Mouse (Mus musculus): ENCODE measurements at regions not wholly inside any gene's neighbourhood (a gene's known extent, or its start where the extent isn't known, plus 50 kb on each side); places are given as distances from the start of the nearest gene placed in this dataset.

DNA sequence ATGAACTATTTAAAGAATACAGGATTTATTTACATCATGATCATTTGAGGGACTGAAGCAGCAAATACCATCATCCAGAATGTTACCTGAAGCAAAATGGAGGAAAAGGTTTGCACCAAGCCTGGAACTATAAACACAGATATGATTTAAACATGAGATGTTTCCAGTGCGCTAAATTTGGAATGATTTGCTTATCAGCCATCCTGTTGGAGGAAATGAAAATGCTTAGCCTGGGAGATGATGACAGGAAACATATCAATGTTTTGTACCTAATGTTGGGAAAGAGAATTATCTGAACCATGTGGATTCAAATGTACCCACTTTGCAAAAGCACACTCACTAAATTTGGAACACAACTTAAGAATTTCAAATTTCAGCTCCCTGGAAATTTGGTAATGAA lies 149.3 kb downstream of the Adgra3 start:
- Histone ChIP-seq H3K4me2 (no peak overlapping the region), H3K4me3 (replicated peaks) (no peak overlapping the region), H3K9me3 (no peaks in the 10 kb centered on the region), H3K4me1 (no peaks in the 10 kb centered on the region), H3K27ac (no peak overlapping the region), H3K9ac (no peak overlapping the region), H3K36me3 (no peaks in the 10 kb centered on the region), H3K27me3 (replicated peaks) (no peaks in the 10 kb centered on the region)
- ATAC-seq (ENCODE audit: insufficient read depth, low FRiP score, low read depth) = no peak
- 84% methylated on average over 1 of the region's 1 CpGs for WGBS

DNA sequence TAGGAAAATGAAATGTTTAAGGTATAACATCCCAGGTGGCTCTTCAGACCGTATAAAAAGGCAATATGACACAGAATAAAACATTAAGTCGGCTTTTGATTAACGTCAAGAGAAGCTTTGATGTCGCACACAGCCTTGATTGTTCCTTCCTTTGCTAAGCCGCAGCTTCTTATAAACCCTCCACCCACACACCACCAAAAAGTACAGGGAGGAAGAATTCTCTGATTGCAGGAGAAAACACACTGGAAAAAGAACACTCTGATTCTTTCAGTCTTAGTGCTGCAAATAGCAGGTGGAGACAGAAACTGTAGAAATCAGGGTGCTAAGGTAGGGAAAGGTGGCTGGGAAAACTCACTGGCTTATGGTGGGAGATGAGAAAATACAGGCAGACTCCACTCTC lies 162.7 kb downstream of the Adgra3 start:
- Histone ChIP-seq H3K4me2 (no peak overlapping the region), H3K36me3 (no peaks in the 10 kb centered on the region), H3K9me3 (no peaks in the 10 kb centered on the region), H3K9ac (no peak overlapping the region), H3K4me1 (no peaks in the 10 kb centered on the region), H3K4me3 (replicated peaks) (no peak overlapping the region), H3K27me3 (replicated peaks) (no peaks in the 10 kb centered on the region), H3K27ac (no peak overlapping the region)
- 75% methylated on average over 5 of the region's 5 CpGs for WGBS
- no peak for ATAC-seq (ENCODE audit: insufficient read depth, low FRiP score, low read depth)

DNA sequence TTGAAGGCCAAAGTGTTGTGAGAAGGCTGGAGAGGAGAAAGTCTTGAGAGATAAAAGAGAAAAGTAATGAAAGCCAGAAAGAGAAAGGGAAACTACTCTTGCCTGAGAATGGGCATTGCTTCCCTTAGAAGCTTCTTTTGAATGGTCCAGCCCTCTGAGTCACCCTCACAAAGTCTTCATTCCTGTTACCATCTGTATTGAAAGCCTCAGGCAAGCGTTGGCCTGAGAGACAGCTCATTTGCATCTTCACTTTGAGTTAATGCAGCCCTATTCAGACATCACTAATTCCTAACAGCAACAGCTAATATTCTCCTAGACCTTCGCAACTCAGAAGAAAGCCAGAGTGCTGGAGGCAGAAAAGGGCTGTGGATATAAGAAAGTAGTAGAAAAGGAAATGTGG lies 178.4 kb downstream of the Adgra3 start:
- H3K4me1 ChIP-seq = no peaks in the 10 kb centered on the region
- no peak overlapping the region for H3K4me2 ChIP-seq
- H3K4me3 ChIP-seq (replicated peaks) = no peak overlapping the region
- no peak for ATAC-seq (ENCODE audit: insufficient read depth, low FRiP score, low read depth)
- no peak overlapping the region for H3K9ac ChIP-seq
- no peaks in the 10 kb centered on the region for H3K9me3 ChIP-seq
- H3K27me3 ChIP-seq (replicated peaks) = no peaks in the 10 kb centered on the region
- H3K27ac ChIP-seq = no peak overlapping the region
- 70% methylated on average over 2 of the region's 2 CpGs for WGBS
- no peaks in the 10 kb centered on the region for H3K36me3 ChIP-seq

DNA sequence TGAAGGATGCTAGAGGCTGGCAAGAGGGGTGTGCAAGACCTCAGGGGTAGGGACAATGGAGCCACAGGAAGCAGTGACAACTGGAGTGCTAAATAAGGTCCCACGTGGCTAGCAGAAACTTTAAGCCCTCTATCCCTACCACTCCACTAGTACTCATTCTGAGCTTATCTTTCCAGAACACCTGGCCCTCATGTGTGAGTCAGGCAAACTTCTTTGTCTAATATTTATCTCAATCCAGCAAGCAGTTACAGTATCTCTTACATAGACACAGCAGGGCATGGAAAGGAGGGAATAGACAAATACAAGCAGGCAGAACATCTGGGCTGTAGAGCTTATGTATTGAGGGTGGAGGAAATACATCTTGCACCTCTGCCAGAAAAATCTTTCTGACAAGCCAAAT lies 182.6 kb downstream of the Adgra3 start:
- no peak overlapping the region for H3K27ac ChIP-seq
- H3K4me1 ChIP-seq = no peaks in the 10 kb centered on the region
- H3K4me3 ChIP-seq (replicated peaks) = no peak overlapping the region
- H3K4me2 ChIP-seq = no peak overlapping the region
- no peak overlapping the region for H3K9ac ChIP-seq
- no peaks in the 10 kb centered on the region for H3K36me3 ChIP-seq
- H3K27me3 ChIP-seq (replicated peaks) = no peaks in the 10 kb centered on the region
- 30% methylated on average over 1 of the region's 1 CpGs for WGBS
- H3K9me3 ChIP-seq = no peaks in the 10 kb centered on the region
- ATAC-seq (ENCODE audit: insufficient read depth, low FRiP score, low read depth) = peak; percentile 35; the same call in 1 of the 2 replicates

DNA sequence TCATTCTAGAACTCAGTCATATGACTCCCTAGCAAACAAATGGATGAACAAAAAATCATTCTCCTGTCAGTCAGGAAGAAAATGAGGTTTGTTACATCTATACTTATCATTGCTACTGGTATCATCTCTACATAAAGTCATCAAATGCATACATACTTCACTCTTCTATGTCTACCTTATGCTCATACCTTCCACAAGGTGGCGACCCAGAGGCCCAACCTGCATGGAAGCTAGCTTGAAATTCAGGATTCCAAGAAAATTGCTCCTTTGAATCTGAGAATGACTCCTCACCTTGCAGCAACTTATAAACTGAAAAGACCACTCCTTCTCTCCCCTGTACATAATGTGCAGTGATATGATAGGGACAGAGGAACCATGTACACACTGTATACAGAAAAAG lies 201.6 kb downstream of the Adgra3 start:
- WGBS = 45% methylated on average over 1 of the region's 1 CpGs
- no peak for ATAC-seq (ENCODE audit: insufficient read depth, low FRiP score, low read depth)
- H3K4me3 ChIP-seq (replicated peaks) = no peak overlapping the region
- H3K36me3 ChIP-seq = no peaks in the 10 kb centered on the region
- H3K4me2 ChIP-seq = no peak overlapping the region
- H3K9me3 ChIP-seq = no peaks in the 10 kb centered on the region
- no peaks in the 10 kb centered on the region for H3K4me1 ChIP-seq
- H3K27ac ChIP-seq = no peak overlapping the region
- no peaks in the 10 kb centered on the region for H3K27me3 ChIP-seq (replicated peaks)
- no peak overlapping the region for H3K9ac ChIP-seq

DNA sequence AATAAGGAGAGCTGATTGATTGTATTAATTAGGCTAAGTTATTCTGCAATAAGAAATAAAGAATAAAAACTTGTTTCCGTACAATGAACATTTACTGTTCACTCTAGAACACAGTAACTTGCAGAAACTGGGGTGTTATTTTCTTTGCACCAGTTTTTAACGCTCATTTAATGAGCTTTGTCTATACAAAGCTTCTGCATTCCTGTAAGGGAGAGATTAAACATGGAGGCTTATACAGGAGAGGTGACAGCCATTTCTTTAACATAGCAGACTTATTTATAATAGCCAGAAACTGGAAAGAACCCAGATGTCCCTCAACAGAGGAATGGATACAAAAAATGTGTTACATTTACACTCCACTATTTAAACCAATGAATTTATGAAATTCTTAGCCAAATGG lies 202.8 kb downstream of the Adgra3 start:
- Histone ChIP-seq H3K36me3 (no peaks in the 10 kb centered on the region), H3K4me3 (replicated peaks) (no peak overlapping the region), H3K27me3 (replicated peaks) (no peaks in the 10 kb centered on the region), H3K4me1 (no peaks in the 10 kb centered on the region), H3K27ac (no peak overlapping the region), H3K9ac (no peak overlapping the region), H3K9me3 (no peaks in the 10 kb centered on the region), H3K4me2 (no peak overlapping the region)
- no peak for ATAC-seq (ENCODE audit: insufficient read depth, low FRiP score, low read depth)
- WGBS = 64% methylated on average over 2 of the region's 2 CpGs

DNA sequence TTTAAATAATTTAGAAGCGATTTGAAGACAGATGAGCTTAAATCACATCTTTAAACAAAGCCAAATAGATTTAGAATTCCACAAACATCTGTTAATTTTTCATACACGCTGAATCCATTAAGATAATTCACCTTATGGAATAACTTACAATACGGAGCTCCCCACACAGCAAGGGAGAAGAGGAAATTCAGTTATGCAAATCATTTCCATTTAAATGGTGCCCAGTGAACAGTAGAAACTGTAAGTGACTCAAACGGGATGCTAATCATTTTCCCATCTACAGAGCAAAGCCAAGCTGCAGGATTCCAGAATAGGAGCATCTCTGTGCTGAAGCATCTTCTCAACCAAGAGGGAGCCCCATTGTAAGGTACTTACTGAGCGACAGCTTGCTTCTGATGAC lies 210.1 kb downstream of the Adgra3 start:
- ATAC-seq (ENCODE audit: insufficient read depth, low FRiP score, low read depth) = no peak
- WGBS = 52% methylated on average over 5 of the region's 5 CpGs
- H3K27ac ChIP-seq = no peak overlapping the region
- H3K9me3 ChIP-seq = no peaks in the 10 kb centered on the region
- no peaks in the 10 kb centered on the region for H3K4me1 ChIP-seq
- no peaks in the 10 kb centered on the region for H3K36me3 ChIP-seq
- no peak overlapping the region for H3K4me3 ChIP-seq (replicated peaks)
- H3K4me2 ChIP-seq = no peak overlapping the region
- H3K27me3 ChIP-seq (replicated peaks) = no peaks in the 10 kb centered on the region
- no peak overlapping the region for H3K9ac ChIP-seq

- H3K27me3 ChIP-seq (replicated peaks) = no peaks in the 10 kb centered on the region
- H3K36me3 ChIP-seq = no peaks in the 10 kb centered on the region
- no peak overlapping the region for H3K4me2 ChIP-seq
- H3K4me3 ChIP-seq (replicated peaks) = no peak overlapping the region
- H3K27ac ChIP-seq = no peak overlapping the region
- no peak for ATAC-seq (ENCODE audit: insufficient read depth, low FRiP score, low read depth)
- H3K4me1 ChIP-seq = no peaks in the 10 kb centered on the region
- H3K9ac ChIP-seq = no peak overlapping the region
- no peaks in the 10 kb centered on the region for H3K9me3 ChIP-seq
These were observed 210.6 kb downstream of the Adgra3 start for GRCm38 (mm10) chr5:49848174-49848573.

- no peak overlapping the region for H3K9ac ChIP-seq
- H3K27me3 ChIP-seq (replicated peaks) = no peaks in the 10 kb centered on the region
- no peak for ATAC-seq (ENCODE audit: insufficient read depth, low FRiP score, low read depth)
- H3K9me3 ChIP-seq = no peaks in the 10 kb centered on the region
- 70% methylated on average over 5 of the region's 5 CpGs for WGBS
- H3K36me3 ChIP-seq = no peaks in the 10 kb centered on the region
- no peak overlapping the region for H3K4me2 ChIP-seq
- H3K4me1 ChIP-seq = no peaks in the 10 kb centered on the region
- no peak overlapping the region for H3K4me3 ChIP-seq (replicated peaks)
- no peak overlapping the region for H3K27ac ChIP-seq
These were observed 240.0 kb downstream of the Adgra3 start for GRCm38 (mm10) chr5:49818832-49819231.

DNA sequence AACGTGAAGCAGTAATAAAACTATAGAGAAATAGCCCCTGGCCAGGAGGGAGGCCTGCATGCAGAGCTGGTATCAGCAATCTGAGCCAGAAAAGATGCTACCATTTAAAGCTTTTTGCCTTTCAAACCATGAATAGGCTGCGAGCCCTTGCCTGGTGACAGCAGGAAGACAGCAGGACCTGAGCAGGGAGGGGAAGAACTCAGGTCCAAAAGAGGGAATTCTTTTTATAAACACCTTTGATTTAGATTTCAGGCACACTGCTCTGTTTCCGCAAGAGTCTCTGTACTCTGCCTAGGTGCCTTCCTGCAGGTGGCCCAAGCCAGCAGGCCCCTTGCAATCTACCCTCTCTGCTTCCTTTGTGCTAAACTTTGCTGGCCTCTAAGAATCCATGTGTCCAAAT lies 242.1 kb downstream of the Adgra3 start:
- Histone ChIP-seq H3K9ac (no peak overlapping the region), H3K27ac (no peak overlapping the region), H3K4me2 (no peak overlapping the region), H3K36me3 (no peaks in the 10 kb centered on the region), H3K9me3 (no peaks in the 10 kb centered on the region), H3K27me3 (replicated peaks) (no peaks in the 10 kb centered on the region), H3K4me1 (no peaks in the 10 kb centered on the region), H3K4me3 (replicated peaks) (no peak overlapping the region)
- no peak for ATAC-seq (ENCODE audit: insufficient read depth, low FRiP score, low read depth)
- 59% methylated on average over 3 of the region's 3 CpGs for WGBS

DNA sequence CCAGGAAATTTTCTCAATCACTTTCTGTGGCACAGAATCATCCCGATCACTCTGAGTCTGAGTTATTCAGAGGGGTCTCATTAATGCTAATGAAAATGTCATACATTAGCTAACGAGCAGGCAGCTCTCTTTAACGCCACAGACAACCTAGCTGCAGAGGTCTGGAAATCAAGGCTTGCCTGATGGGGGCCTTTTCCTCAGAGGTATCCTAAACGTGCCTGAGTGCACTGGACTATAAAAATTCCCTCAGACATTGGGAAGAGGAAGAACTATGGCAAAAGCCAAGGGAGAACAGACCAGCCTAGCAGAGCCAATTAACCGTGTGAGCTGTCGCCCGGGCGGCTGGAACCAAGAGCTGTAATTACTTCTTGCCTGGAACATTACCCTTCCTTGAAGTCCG lies 245.5 kb downstream of the Adgra3 start:
- Histone ChIP-seq H3K4me1 (no peaks in the 10 kb centered on the region), H3K4me2 (no peak overlapping the region), H3K36me3 (no peaks in the 10 kb centered on the region), H3K9ac (no peak overlapping the region), H3K27me3 (replicated peaks) (no peaks in the 10 kb centered on the region), H3K4me3 (replicated peaks) (no peak overlapping the region), H3K9me3 (no peaks in the 10 kb centered on the region), H3K27ac (no peak overlapping the region)
- 76% methylated on average over 9 of the region's 9 CpGs for WGBS
- ATAC-seq (ENCODE audit: insufficient read depth, low FRiP score, low read depth) = no peak

- Histone ChIP-seq H3K36me3 (no peaks in the 10 kb centered on the region), H3K27ac (no peak overlapping the region), H3K4me3 (replicated peaks) (no peak overlapping the region), H3K27me3 (replicated peaks) (no peaks in the 10 kb centered on the region), H3K4me1 (no peaks in the 10 kb centered on the region), H3K9me3 (no peaks in the 10 kb centered on the region), H3K4me2 (no peak overlapping the region), H3K9ac (no peak overlapping the region)
- ATAC-seq (ENCODE audit: insufficient read depth, low FRiP score, low read depth) = no peak
- WGBS = 73% methylated on average over 11 of the region's 11 CpGs
These were observed 263.9 kb upstream of the Kcnip4 start for GRCm38 (mm10) chr5:49788494-49789160.

DNA sequence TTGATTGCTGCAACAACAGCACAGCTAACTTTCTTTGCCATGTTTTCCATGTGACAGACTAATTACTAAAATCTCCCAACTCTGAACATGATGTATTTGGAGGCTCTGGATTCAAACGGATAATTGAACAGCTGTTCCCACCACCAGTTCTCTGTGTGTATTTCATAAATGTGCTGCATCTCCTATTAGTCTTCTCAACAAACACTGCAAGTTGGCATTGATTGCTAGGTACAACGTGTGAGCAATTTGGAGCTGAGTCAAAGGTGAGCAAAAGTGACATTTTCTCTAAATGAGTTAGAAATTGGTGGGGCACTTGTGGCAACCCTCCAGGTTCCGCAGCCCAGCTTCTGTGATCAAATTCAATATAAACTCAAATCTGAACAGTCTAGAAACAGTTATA lies 259.0 kb upstream of the Kcnip4 start:
- no peak overlapping the region for H3K4me2 ChIP-seq
- H3K36me3 ChIP-seq = no peaks in the 10 kb centered on the region
- no peak for ATAC-seq (ENCODE audit: insufficient read depth, low FRiP score, low read depth)
- H3K27me3 ChIP-seq (replicated peaks) = no peaks in the 10 kb centered on the region
- no peak overlapping the region for H3K27ac ChIP-seq
- no peaks in the 10 kb centered on the region for H3K9me3 ChIP-seq
- no peak overlapping the region for H3K9ac ChIP-seq
- H3K4me3 ChIP-seq (replicated peaks) = no peak overlapping the region
- WGBS = 67% methylated on average over 3 of the region's 3 CpGs
- no peaks in the 10 kb centered on the region for H3K4me1 ChIP-seq
